Mouse (Mus musculus): ENCODE data around the gene Olfr229. TPM values are rescaled to one million over a fixed set of nuclear protein-coding genes. Genes with fewer than 3 reads are reported as not detected.
"Not testable (repeated sequence)": the region's sequence is repeated elsewhere in the genome, so short reads cannot be mapped to it uniquely, and the experiment has no call there.

Olfr229 gene
- polyA plus RNA-seq (2012; rRNA removed) = not detected in 2 replicates

DNA sequence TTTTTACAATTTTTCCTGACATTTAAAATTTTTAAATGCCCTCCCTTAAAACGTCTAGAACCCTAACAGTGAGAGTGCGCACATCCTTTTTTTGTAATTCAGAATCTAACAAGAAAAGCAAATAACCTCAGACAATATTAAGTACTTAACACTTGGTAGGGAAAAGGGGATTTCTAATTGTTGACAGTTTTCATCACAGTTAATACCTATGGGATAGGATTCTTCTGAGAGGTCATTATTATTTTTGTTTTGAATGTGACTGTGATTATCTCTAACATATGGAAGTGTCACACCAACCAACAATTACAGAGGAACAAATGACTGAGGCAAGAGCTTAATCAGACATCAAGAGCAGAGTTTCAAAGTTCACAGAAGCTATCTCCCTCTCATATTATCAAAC is at the start of gene Olfr229:
Olfr229 (plus strand) TSS at position 301 of the 400 bp plus-strand sequence.
- DNase-seq (ENCODE audit: extremely low spot score in 1 of 2, low spot score in 1 of 2) = no peak

DNA sequence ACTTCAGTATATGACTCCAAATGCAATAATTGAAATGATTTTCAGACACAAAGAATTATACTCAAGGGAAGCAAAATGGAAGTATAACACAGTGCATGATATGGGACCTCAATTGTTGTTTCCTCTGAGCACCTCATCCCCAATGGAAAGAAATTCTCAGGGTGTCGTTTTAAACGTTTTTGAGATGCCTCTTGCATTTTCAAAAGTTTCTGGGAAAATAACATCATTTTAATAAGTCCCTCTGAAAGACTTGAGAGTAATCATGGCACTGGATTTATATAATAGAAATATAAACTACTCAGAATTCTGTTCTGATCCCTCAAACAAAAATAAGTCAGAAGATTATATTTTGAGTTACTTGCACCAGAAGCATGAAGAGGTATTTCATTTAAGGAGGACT is 41.0 kb upstream of the Olfr229 start, which contains the start of gene Olfr972:
Olfr972 (plus strand) TSS at position 301 of the 400 bp plus-strand sequence.
- no peak for DNase-seq (ENCODE audit: extremely low spot score in 1 of 2, low spot score in 1 of 2)

GRCm38 (mm10) chr9:39871986-39872385 is 35.1 kb upstream of the Olfr229 start:
- not testable (repeated sequence) for DNase-seq (ENCODE audit: extremely low spot score in 1 of 2, low spot score in 1 of 2)

- DNase-seq (ENCODE audit: extremely low spot score in 1 of 2, low spot score in 1 of 2) = not testable (repeated sequence)
These were observed 29.4 kb upstream of the Olfr229 start for GRCm38 (mm10) chr9:39877541-39878396.

- DNase-seq (ENCODE audit: extremely low spot score in 1 of 2, low spot score in 1 of 2) = no peak
These were observed 2.0 kb upstream of the Olfr229 start for GRCm38 (mm10) chr9:39905106-39905505.

GRCm38 (mm10) chr9:39909939-39910338 is 2.8 kb downstream of the Olfr229 start:
- no peak for DNase-seq (ENCODE audit: extremely low spot score in 1 of 2, low spot score in 1 of 2)

DNA sequence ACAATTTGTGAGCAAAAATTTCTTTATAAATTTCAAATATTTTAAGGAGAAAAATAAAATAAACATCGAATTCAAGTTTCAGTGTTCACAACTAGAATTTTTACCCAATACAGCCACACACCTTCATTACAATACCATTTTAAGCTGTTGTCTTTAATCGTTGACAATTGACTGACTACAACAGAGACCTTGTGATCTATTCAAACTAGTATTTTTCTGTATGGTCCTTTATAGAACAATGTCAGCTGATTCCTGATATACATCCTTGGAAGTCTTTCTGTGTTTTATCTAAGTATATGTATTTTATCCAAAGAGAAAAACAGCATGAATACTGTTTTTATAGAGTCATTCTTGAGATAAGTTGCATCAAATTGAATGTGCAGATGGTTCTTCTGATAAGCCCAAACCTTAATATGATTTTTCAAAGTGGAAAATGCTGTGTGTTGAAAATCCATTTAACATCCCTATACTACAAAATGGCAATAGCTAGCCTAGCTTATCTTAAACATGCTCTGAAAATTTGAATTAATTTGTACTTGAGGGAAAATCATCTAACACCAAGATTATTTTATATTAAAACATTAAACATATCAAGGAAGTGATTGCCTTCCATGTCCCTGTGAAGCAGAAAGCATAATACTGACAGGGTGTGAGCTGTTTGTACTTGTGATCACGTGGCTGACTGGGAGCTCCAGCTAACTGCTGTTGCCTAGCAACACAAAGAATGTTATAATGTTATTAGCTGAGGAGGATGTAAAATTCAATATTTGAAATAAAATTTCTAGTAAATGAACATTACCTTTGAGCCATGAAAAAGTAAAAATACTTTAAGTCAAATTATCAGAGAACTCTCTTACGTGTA is 21.1 kb downstream of the Olfr229 start:
- DNase-seq (ENCODE audit: extremely low spot score in 1 of 2, low spot score in 1 of 2) = not testable (repeated sequence)

DNA sequence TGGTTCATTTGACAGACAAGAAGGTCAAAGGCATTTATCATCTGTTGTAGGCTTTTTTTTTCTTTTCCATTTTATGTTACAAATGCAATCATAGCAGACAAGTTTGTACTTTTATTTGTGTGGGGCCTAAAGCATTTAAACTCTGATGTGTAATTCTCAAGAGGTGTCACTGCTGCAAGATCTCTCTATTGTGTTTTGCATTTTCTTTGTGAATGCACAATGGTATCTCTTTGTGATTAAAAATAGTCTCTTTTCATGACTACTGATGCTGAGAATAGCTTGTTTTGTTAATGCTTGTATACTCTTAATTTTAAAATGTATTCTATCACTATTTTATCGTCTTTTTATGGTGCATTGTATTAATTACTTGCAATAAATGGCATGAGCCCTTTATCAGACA is 21.7 kb downstream of the Olfr229 start:
- DNase-seq (ENCODE audit: extremely low spot score in 1 of 2, low spot score in 1 of 2) = not testable (repeated sequence)

- DNase-seq (ENCODE audit: extremely low spot score in 1 of 2, low spot score in 1 of 2) = no peak
These were observed 30.1 kb downstream of the Olfr229 start, which contains the start of gene Olfr974 for GRCm38 (mm10) chr9:39937201-39937600. Gene Olfr974 (plus strand): TSS chr9:39937501.

- no peak for DNase-seq (ENCODE audit: extremely low spot score in 1 of 2, low spot score in 1 of 2)
These were observed 44.8 kb downstream of the Olfr229 start, which contains the start of gene Olfr975 for GRCm38 (mm10) chr9:39951946-39952345. Gene Olfr975 (minus strand): TSS chr9:39952046.

DNA sequence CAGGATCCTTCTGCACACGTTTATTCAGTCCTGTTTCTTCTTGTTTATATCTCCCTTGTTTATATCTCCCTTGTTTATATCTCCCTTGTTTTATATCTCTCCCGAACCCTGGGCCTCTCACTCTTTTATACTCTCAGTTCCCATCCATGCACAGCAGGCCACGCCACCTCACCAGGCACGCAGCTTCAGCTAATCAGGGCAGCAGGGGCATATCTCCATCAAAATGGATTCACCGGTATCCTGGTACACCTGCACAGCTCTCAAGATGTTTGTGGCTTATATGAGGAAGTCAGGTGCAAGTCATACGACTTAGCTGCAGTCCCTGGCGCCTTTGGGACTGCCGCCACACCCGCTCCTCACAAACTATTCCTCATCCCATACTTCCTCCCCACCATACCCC is 53.9 kb downstream of the Olfr229 start, which contains the start of gene Olfr976:
Olfr976 (minus strand) TSS at position 101 of the 400 bp plus-strand sequence.
- DNase-seq (ENCODE audit: extremely low spot score in 1 of 2, low spot score in 1 of 2) = not testable (repeated sequence)

Other genes starting within 250 kb of the Olfr229 start
- not detected in 2 replicates for gene Olfr963, start 240.1 kb upstream of the Olfr229 start, polyA plus RNA-seq (2012; rRNA removed)
- not detected in 2 replicates for gene Olfr149, start 200.2 kb upstream of the Olfr229 start, polyA plus RNA-seq (2012; rRNA removed)
- 0.11 TPM in 1 of 2 replicates, not detected in the other for gene Olfr965, start 196.0 kb upstream of the Olfr229 start, polyA plus RNA-seq (2012; rRNA removed)
- gene Olfr150, start 176.4 kb upstream of the Olfr229 start, polyA plus RNA-seq (2012; rRNA removed) = not detected in 2 replicates
- gene Olfr967, start 161.1 kb upstream of the Olfr229 start, polyA plus RNA-seq (2012; rRNA removed) = not detected in 2 replicates
- not detected in 2 replicates for gene Olfr968, start 124.1 kb upstream of the Olfr229 start, polyA plus RNA-seq (2012; rRNA removed)
- gene Olfr969, start 116.4 kb upstream of the Olfr229 start, polyA plus RNA-seq (2012; rRNA removed) = not detected in 2 replicates
- not detected in 2 replicates for gene Olfr970, start 98.5 kb upstream of the Olfr229 start, polyA plus RNA-seq (2012; rRNA removed)
- not detected in 2 replicates for gene Olfr971, start 70.5 kb upstream of the Olfr229 start, polyA plus RNA-seq (2012; rRNA removed)
- 0.06 TPM in 1 of 2 replicates, not detected in the other for gene Olfr972, start 40.9 kb upstream of the Olfr229 start, polyA plus RNA-seq (2012; rRNA removed)
- gene Olfr974, start 30.2 kb downstream of the Olfr229 start, polyA plus RNA-seq (2012; rRNA removed) = not detected in 2 replicates
- gene Olfr975, start 44.7 kb downstream of the Olfr229 start, polyA plus RNA-seq (2012; rRNA removed) = 0.02 TPM in 1 of 2 replicates, not detected in the other
- not detected in 2 replicates for gene Olfr976, start 53.8 kb downstream of the Olfr229 start, polyA plus RNA-seq (2012; rRNA removed)
- gene Olfr978, start 84.8 kb downstream of the Olfr229 start, polyA plus RNA-seq (2012; rRNA removed) = not detected in 2 replicates
- not detected in 2 replicates for gene Olfr979, start 96.1 kb downstream of the Olfr229 start, polyA plus RNA-seq (2012; rRNA removed)
- gene Olfr980, start 102.2 kb downstream of the Olfr229 start, polyA plus RNA-seq (2012; rRNA removed) = not detected in 2 replicates
- 0.04 and 0.11 TPM in 2 replicates for gene Olfr981, start 114.1 kb downstream of the Olfr229 start, polyA plus RNA-seq (2012; rRNA removed)
- gene Olfr982, start 166.5 kb downstream of the Olfr229 start, polyA plus RNA-seq (2012; rRNA removed) = not detected in 2 replicates
- gene Olfr983, start 186.3 kb downstream of the Olfr229 start, polyA plus RNA-seq (2012; rRNA removed) = not detected in 2 replicates
- not detected in 2 replicates for gene Olfr984, start 206.9 kb downstream of the Olfr229 start, polyA plus RNA-seq (2012; rRNA removed)
- 0.08 TPM in 1 of 2 replicates, not detected in the other for gene Olfr985, start 222.8 kb downstream of the Olfr229 start, polyA plus RNA-seq (2012; rRNA removed)
- not detected in 2 replicates for gene Tmem225, start 240.8 kb downstream of the Olfr229 start, polyA plus RNA-seq (2012; rRNA removed)